Mouse (Mus musculus): ENCODE measurements around the gene Ahnak.

- no peak for TF ChIP-seq CTCF (IDR thresholded peaks at IDR 0.05; ENCODE audit: low read depth)
- TF ChIP-seq EP300 (IDR thresholded peaks at IDR 0.05; ENCODE audit: low read depth) = no peak
Observed at GRCm38 (mm10) chr19:8999223-8999622, 10.1 kb downstream of the Ahnak start.
